Mouse (Mus musculus): ENCODE results near the gene Uba3. TPM values are rescaled to one million over a fixed set of nuclear protein-coding genes. Genes with fewer than 3 reads are reported as not detected.

The Uba3 gene
- polyA plus RNA-seq, 1 experiment from 2014 or later, result 102 TPM

DNA sequence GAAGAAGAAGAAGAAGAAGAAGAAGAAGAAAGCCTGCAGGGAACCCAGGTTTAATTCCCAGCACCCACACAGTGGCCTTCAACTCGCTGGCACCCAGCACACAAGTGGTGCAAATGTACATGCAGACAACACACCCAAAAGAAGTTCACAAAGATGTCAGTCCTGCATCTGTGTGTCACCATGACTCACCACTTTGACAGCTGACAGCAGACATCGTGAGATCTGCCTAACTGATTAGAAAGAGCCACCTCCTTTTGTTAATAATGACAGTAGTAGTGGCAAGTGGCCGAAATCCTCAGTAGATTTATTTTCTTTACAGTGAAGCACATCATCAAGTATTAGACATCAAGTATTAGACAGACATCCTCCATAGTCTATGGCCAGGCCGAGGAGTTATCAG is 1.6 kb upstream of the Uba3 start:
- H3K4me1 ChIP-seq (ENCODE audit: control insufficient read depth, insufficient read depth, low read length), result peaks cover 7% of the 10 kb centered on the region
- H3K27ac ChIP-seq (replicated peaks; ENCODE audit: low read depth, low read length), result no peak overlapping the region
- no peak overlapping the region for H3K9ac ChIP-seq (ENCODE audit: low read length)
- no peak overlapping the region for H3K4me2 ChIP-seq (ENCODE audit: low read depth, severe bottlenecking)
- 83% methylated on average over 4 of the region's 4 CpGs for WGBS
- no peak for DNase-seq (ENCODE audit: low spot score)
- no peaks in the 10 kb centered on the region for H3K9me3 ChIP-seq (ENCODE audit: control insufficient read depth, low read length)
- no peaks in the 10 kb centered on the region for H3K36me3 ChIP-seq (ENCODE audit: control insufficient read depth, insufficient read depth, low read length)
- no peak for ATAC-seq (ENCODE audit: insufficient number of reproducible peaks, low FRiP score, low TSS enrichment, low read depth)
- H3K27me3 ChIP-seq (ENCODE audit: control insufficient read depth, insufficient read depth, low read length), result no peaks in the 10 kb centered on the region
- no peak overlapping the region for H3K4me3 ChIP-seq (ENCODE audit: low read depth, low read length)

GRCm38 (mm10) chr6:97204952-97205351 is 495 bp downstream of the Uba3 start:
- peak; percentile 62 for DNase-seq (ENCODE audit: low spot score)
- H3K27me3 ChIP-seq (ENCODE audit: control insufficient read depth, insufficient read depth, low read length), result no peaks in the 10 kb centered on the region

GRCm38 (mm10) chr6:97204252-97204869 is 1.1 kb downstream of the Uba3 start:
- no peak for DNase-seq (ENCODE audit: low spot score)
- Histone ChIP-seq H3K4me1 (ENCODE audit: control insufficient read depth, insufficient read depth, low read length) (peaks cover 3% of the 10 kb centered on the region; the same call in 1 of the 2 replicates), H3K9ac (ENCODE audit: low read length) (peak overlapping the region; percentile 95), H3K4me2 (ENCODE audit: low read depth, severe bottlenecking) (peak overlapping the region; percentile 50), H3K27me3 (ENCODE audit: control insufficient read depth, insufficient read depth, low read length) (no peaks in the 10 kb centered on the region), H3K36me3 (ENCODE audit: control insufficient read depth, insufficient read depth, low read length) (no peaks in the 10 kb centered on the region), H3K9me3 (ENCODE audit: control insufficient read depth, low read length) (no peaks in the 10 kb centered on the region), H3K4me3 (ENCODE audit: low read depth, low read length) (peak overlapping the region; percentile 87), H3K27ac (replicated peaks; ENCODE audit: low read depth, low read length) (no peak overlapping the region)
- ATAC-seq (ENCODE audit: insufficient number of reproducible peaks, low FRiP score, low TSS enrichment, low read depth), result no peak
- WGBS, result 24% methylated on average over 9 of the region's 9 CpGs

More at GRCm38 (mm10) chr6:97204952-97205351, 495 bp downstream of the Uba3 start:
- Histone ChIP-seq H3K4me3 (ENCODE audit: low read depth, low read length) (peak overlapping the region; percentile 87), H3K9ac (ENCODE audit: low read length) (peak overlapping the region; percentile 95), H3K27ac (replicated peaks; ENCODE audit: low read depth, low read length) (peak overlapping the region; percentile 68; the same call in 1 of the 2 replicates), H3K4me2 (ENCODE audit: low read depth, severe bottlenecking) (peak overlapping the region; percentile 50), H3K36me3 (ENCODE audit: control insufficient read depth, insufficient read depth, low read length) (no peaks in the 10 kb centered on the region), H3K9me3 (ENCODE audit: control insufficient read depth, low read length) (no peaks in the 10 kb centered on the region), H3K4me1 (ENCODE audit: control insufficient read depth, insufficient read depth, low read length) (peaks cover 4% of the 10 kb centered on the region)
- under 1% methylated on average over 16 of the region's 16 CpGs for WGBS
- peak; percentile 36; the same call in 1 of the 2 replicates for ATAC-seq (ENCODE audit: insufficient number of reproducible peaks, low FRiP score, low TSS enrichment, low read depth)

DNA sequence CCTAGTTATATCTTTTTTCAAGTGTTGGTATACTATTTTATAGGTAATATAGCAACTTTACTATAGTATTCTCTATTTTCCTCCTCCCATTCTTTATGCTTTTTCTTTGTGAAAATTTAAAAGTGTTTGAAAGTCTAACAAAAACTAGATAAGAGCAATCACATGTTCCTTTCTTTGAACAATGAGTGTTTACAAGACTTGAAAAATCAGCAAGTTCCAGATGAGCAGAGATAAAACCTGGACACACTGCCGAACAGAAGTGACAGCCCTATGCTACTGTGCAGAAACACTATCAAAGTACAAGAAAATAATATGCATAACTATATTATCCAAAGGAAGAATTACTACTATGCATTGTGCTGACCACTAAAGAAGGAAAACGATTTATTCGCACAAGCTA is 3.0 kb downstream of the Uba3 start:
- no peak for ATAC-seq (ENCODE audit: insufficient number of reproducible peaks, low FRiP score, low TSS enrichment, low read depth)
- no peak overlapping the region for H3K9ac ChIP-seq (ENCODE audit: low read length)
- 94% methylated on average over 3 of the region's 3 CpGs for WGBS

DNA sequence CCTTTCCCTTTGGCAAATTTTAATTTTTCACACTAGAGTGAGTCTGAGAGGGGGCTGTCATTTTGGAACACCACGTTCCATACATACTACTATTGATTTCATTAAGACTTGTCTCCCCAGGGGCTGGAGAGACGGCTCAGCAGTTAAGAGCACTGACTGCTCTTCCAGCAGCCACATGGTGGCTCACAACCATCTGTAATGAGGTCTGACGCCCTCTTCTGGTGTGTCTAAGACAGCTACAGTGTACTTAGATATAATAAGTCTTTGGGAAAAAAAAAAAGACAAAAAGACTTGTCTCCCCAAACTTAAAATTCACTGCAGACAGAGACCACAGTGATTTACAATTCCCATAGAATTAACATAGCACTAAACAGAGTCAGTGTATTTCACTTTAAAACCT is 5.0 kb downstream of the Uba3 start:
- Histone ChIP-seq H3K36me3 (ENCODE audit: control insufficient read depth, insufficient read depth, low read length) (peaks cover 11% of the 10 kb centered on the region), H3K4me2 (ENCODE audit: low read depth, severe bottlenecking) (no peak overlapping the region), H3K27ac (replicated peaks; ENCODE audit: low read depth, low read length) (no peak overlapping the region), H3K9me3 (ENCODE audit: control insufficient read depth, low read length) (no peaks in the 10 kb centered on the region), H3K27me3 (ENCODE audit: control insufficient read depth, insufficient read depth, low read length) (no peaks in the 10 kb centered on the region), H3K4me3 (ENCODE audit: low read depth, low read length) (no peak overlapping the region), H3K4me1 (ENCODE audit: control insufficient read depth, insufficient read depth, low read length) (peaks cover 3% of the 10 kb centered on the region; the same call in 1 of the 2 replicates), H3K9ac (ENCODE audit: low read length) (no peak overlapping the region)
- DNase-seq (ENCODE audit: low spot score) (no peak), ATAC-seq (ENCODE audit: insufficient number of reproducible peaks, low FRiP score, low TSS enrichment, low read depth) (no peak)
- 67% methylated on average over 3 of the region's 3 CpGs for WGBS

More for the DNA sequence above, 3.0 kb downstream of the Uba3 start:
- H3K4me3 ChIP-seq (ENCODE audit: low read depth, low read length), result no peak overlapping the region
- H3K9me3 ChIP-seq (ENCODE audit: control insufficient read depth, low read length), result no peaks in the 10 kb centered on the region
- no peak overlapping the region for H3K27ac ChIP-seq (replicated peaks; ENCODE audit: low read depth, low read length)
- H3K4me2 ChIP-seq (ENCODE audit: low read depth, severe bottlenecking), result no peak overlapping the region
- H3K4me1 ChIP-seq (ENCODE audit: control insufficient read depth, insufficient read depth, low read length), result peaks cover 3% of the 10 kb centered on the region; the same call in 1 of the 2 replicates
- peaks cover 2% of the 10 kb centered on the region; the same call in 1 of the 2 replicates for H3K36me3 ChIP-seq (ENCODE audit: control insufficient read depth, insufficient read depth, low read length)
- no peak for DNase-seq (ENCODE audit: low spot score)
- H3K27me3 ChIP-seq (ENCODE audit: control insufficient read depth, insufficient read depth, low read length), result no peaks in the 10 kb centered on the region

- WGBS, result 12% methylated on average over 11 of the region's 11 CpGs
- peaks cover 8% of the 10 kb centered on the region; the same call in 1 of the 2 replicates for H3K36me3 ChIP-seq (ENCODE audit: control insufficient read depth, insufficient read depth, low read length)
- peak overlapping the region; percentile 94 for H3K9ac ChIP-seq (ENCODE audit: low read length)
- H3K27ac ChIP-seq (replicated peaks; ENCODE audit: low read depth, low read length), result peak overlapping the region; percentile 85
- H3K4me2 ChIP-seq (ENCODE audit: low read depth, severe bottlenecking), result peak overlapping the region; percentile 69
- 0 out of 2 replicates have a peak, but pooled peaks cover 4% of the 10 kb centered on the region for H3K4me1 ChIP-seq (ENCODE audit: control insufficient read depth, insufficient read depth, low read length)
- DNase-seq (ENCODE audit: low spot score) (no peak), ATAC-seq (ENCODE audit: insufficient number of reproducible peaks, low FRiP score, low TSS enrichment, low read depth) (peak; percentile 63)
- no peaks in the 10 kb centered on the region for H3K27me3 ChIP-seq (ENCODE audit: control insufficient read depth, insufficient read depth, low read length)
- no peaks in the 10 kb centered on the region for H3K9me3 ChIP-seq (ENCODE audit: control insufficient read depth, low read length)
- peak overlapping the region; percentile 95 for H3K4me3 ChIP-seq (ENCODE audit: low read depth, low read length)
Measured at GRCm38 (mm10) chr6:97179367-97179828, 26.0 kb downstream of the Uba3 start.

GRCm38 (mm10) chr6:97178491-97179366 is 26.7 kb downstream of the Uba3 start, which contains the start of gene Tmf1:
Tmf1 (minus strand) TSS chr6:97179122.
- Histone ChIP-seq H3K4me1 (ENCODE audit: control insufficient read depth, insufficient read depth, low read length) (0 out of 2 replicates have a peak, but pooled peaks cover 4% of the 10 kb centered on the region), H3K27ac (replicated peaks; ENCODE audit: low read depth, low read length) (peak within 1 kb of the TSS; percentile 85), H3K4me3 (ENCODE audit: low read depth, low read length) (peak within 1 kb of the TSS; percentile 95), H3K9me3 (ENCODE audit: control insufficient read depth, low read length) (no peaks in the 10 kb centered on the region), H3K36me3 (ENCODE audit: control insufficient read depth, insufficient read depth, low read length) (peaks cover 8% of the 10 kb centered on the region; the same call in 1 of the 2 replicates), H3K27me3 (ENCODE audit: control insufficient read depth, insufficient read depth, low read length) (no peaks in the 10 kb centered on the region), H3K9ac (ENCODE audit: low read length) (peak within 1 kb of the TSS; percentile 94), H3K4me2 (ENCODE audit: low read depth, severe bottlenecking) (peak within 1 kb of the TSS; percentile 69)
- peak; percentile 96 for DNase-seq (ENCODE audit: low spot score)
- peak; percentile 96 for ATAC-seq (ENCODE audit: insufficient number of reproducible peaks, low FRiP score, low TSS enrichment, low read depth)
- WGBS, result under 1% methylated on average over 80 of the region's 80 CpGs

DNA sequence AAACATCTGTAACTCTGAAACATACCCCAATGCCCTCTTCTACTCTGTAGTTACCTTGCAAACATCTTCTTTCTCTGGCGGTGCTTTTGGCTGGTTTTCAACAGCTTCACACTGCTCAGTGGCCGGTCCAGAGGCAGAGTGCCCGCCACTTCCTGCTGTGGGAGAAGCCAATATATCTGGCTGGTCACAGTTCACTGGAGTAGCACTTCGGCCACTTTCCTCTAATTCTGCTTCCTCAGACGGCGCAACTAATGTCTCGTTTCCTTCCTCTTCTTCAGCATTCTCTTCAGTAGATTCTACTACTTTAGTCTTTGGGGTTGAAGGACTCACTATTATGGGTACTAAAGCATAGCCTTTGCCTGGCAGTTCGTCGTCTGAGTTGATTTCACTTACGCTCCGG is 29.7 kb downstream of the Uba3 start:
- WGBS, result 89% methylated on average over 11 of the region's 11 CpGs
- H3K4me1 ChIP-seq (ENCODE audit: control insufficient read depth, insufficient read depth, low read length), result 0 out of 2 replicates have a peak, but pooled peaks cover 4% of the 10 kb centered on the region
- no peak overlapping the region for H3K4me2 ChIP-seq (ENCODE audit: low read depth, severe bottlenecking)
- H3K36me3 ChIP-seq (ENCODE audit: control insufficient read depth, insufficient read depth, low read length), result peaks cover 13% of the 10 kb centered on the region; the same call in 1 of the 2 replicates
- H3K9me3 ChIP-seq (ENCODE audit: control insufficient read depth, low read length), result no peaks in the 10 kb centered on the region
- no peaks in the 10 kb centered on the region for H3K27me3 ChIP-seq (ENCODE audit: control insufficient read depth, insufficient read depth, low read length)
- DNase-seq (ENCODE audit: low spot score) (no peak), ATAC-seq (ENCODE audit: insufficient number of reproducible peaks, low FRiP score, low TSS enrichment, low read depth) (no peak)
- no peak overlapping the region for H3K9ac ChIP-seq (ENCODE audit: low read length)
- H3K27ac ChIP-seq (replicated peaks; ENCODE audit: low read depth, low read length), result no peak overlapping the region
- no peak overlapping the region for H3K4me3 ChIP-seq (ENCODE audit: low read depth, low read length)
